Mouse (Mus musculus) lung, embryonic 16.5 days (tissue): ENCODE data around the gene Pin4. TPM values are rescaled to one million over a fixed set of nuclear protein-coding genes. Genes with fewer than 3 reads are reported as not detected.

Experiments used
- ATAC-seq: fragments of 200-750 bp; cut with Nextera tagmentation; 2 replicates; pipeline ENCODE4 v1.8.0; 2017; ENCODE audit warnings: low read depth, mild to moderate bottlenecking, moderate library complexity
- H3K27ac ChIP-seq: fragments of 300-500 bp; sonication (generic); 2 replicates; pipeline ENCODE4 v1.5.1; 2014; ENCODE audit warnings: mild to moderate bottlenecking, control low read depth, low read length
- H3K27me3 ChIP-seq: fragments of 300-500 bp; sonication (generic); 2 replicates; pipeline ENCODE4 v1.6.1; 2014; ENCODE audit warnings: low read depth, low read length, mixed read lengths; ENCODE audit not compliant: control insufficient read depth, insufficient read depth
- H3K36me3 ChIP-seq: fragments of 300-500 bp; sonication (generic); 2 replicates; pipeline ENCODE4 v1.6.1; 2014; ENCODE audit warnings: low read length; ENCODE audit not compliant: control insufficient read depth, insufficient read depth
- H3K4me1 ChIP-seq: fragments of 300-500 bp; sonication (generic); replicated peaks from 2 replicates; pipeline ENCODE4 v1.6.1; 2014; ENCODE audit warnings: low read length, mixed read lengths; ENCODE audit not compliant: control insufficient read depth, insufficient read depth
- H3K4me2 ChIP-seq: fragments of 300-500 bp; sonication (generic); 2 replicates; pipeline ENCODE4 v1.6.1; 2014; ENCODE audit warnings: low read depth, low read length, control low read depth
- H3K4me3 ChIP-seq: fragments of 300-500 bp; sonication (generic); 2 replicates; pipeline ENCODE4 v1.5.1; 2014; ENCODE audit warnings: mild to moderate bottlenecking, low read length, control low read depth
- H3K9ac ChIP-seq: fragments of 300-500 bp; sonication (generic); 2 replicates; pipeline ENCODE4 v1.6.1; 2014; ENCODE audit warnings: low read length, control low read depth
- H3K9me3 ChIP-seq: fragments of 300-500 bp; sonication (generic); 2 replicates; pipeline ENCODE4 v1.6.1; 2016; ENCODE audit warnings: low read length; ENCODE audit not compliant: control insufficient read depth
- WGBS: fragments of 180-500 bp; shearing (Covaris S2); extraction: QIAGEN DNeasy Blood & Tissue Kit; methylation state at CpG from one replicate; pipeline ENCODE4 v1.1.7; 2014; 5-methylcytosine and 5-hydroxymethylcytosine counted together
- polyA plus RNA-seq: library from polyadenylated mRNA; unstranded; fragments of >200 nt; fragmentation: Nextera tagmentation; extraction: Ambion mirVana; gene quantifications from 2 replicates; pipeline ENCODE4 v1.2.1, GENCODE M21; 2015

The Pin4 gene
- polyA plus RNA-seq, result 63.7 and 66.8 TPM in 2 replicates

DNA sequence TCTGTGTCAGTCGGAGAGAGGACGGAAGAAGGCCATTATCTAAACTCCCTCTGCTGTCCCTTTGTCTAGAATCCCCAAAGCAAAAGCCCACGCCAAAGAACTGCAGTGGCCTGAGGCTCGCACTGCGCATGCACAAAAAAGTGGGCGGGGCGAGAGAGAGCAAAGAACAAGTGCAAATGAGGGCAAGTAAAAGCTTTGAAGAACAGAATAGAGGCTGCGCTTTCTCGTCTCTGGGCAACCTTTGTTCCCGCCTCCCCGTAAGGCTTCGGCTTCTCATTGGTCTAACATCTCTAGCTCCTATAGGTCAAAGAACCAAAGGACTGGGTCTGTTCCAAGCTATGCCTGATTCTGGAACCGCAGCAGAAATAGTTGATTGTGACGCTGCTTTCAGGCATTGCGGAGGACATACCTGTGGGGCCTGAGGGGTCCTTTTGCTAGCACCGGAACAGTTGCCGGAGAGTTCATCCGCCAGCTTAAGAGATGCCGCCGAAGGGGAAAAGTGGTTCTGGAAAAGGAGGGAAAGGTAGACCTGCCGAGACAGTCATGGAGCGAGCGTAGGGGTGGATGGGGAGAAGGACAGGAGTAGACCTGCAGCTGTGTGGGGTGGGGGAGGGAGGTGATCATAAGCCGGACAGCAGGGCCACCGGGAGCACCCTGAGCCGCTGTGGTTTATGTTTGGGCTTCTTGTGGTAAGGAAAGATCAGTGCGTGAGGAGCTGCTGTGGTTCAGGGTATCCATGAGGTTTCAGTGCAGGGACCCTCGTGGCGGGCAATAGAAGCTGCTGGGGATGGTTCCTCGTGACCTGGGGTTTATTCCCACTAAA is at the start of gene Pin4:
Pin4 (plus strand) TSS at position 406 of the 823 bp plus-strand sequence.
- peak; percentile 99 for ATAC-seq
- 0 out of 2 replicates have a peak, but pooled peaks cover 3% of the 10 kb centered on the region for H3K4me1 ChIP-seq
- H3K36me3 ChIP-seq, result peaks cover 2% of the 10 kb centered on the region; the same call in 1 of the 2 replicates
- H3K27ac ChIP-seq, result no peak within 1 kb of the TSS
- WGBS, result 15% methylated on average over 30 of the region's 30 CpGs
- peak within 1 kb of the TSS; percentile 68 for H3K4me3 ChIP-seq
- peak within 1 kb of the TSS; percentile 72 for H3K9ac ChIP-seq
- peaks cover 2% of the 10 kb centered on the region; the same call in 1 of the 2 replicates for H3K27me3 ChIP-seq
- H3K4me2 ChIP-seq, result peak within 1 kb of the TSS; percentile 56
- H3K9me3 ChIP-seq, result no peaks in the 10 kb centered on the region

DNA sequence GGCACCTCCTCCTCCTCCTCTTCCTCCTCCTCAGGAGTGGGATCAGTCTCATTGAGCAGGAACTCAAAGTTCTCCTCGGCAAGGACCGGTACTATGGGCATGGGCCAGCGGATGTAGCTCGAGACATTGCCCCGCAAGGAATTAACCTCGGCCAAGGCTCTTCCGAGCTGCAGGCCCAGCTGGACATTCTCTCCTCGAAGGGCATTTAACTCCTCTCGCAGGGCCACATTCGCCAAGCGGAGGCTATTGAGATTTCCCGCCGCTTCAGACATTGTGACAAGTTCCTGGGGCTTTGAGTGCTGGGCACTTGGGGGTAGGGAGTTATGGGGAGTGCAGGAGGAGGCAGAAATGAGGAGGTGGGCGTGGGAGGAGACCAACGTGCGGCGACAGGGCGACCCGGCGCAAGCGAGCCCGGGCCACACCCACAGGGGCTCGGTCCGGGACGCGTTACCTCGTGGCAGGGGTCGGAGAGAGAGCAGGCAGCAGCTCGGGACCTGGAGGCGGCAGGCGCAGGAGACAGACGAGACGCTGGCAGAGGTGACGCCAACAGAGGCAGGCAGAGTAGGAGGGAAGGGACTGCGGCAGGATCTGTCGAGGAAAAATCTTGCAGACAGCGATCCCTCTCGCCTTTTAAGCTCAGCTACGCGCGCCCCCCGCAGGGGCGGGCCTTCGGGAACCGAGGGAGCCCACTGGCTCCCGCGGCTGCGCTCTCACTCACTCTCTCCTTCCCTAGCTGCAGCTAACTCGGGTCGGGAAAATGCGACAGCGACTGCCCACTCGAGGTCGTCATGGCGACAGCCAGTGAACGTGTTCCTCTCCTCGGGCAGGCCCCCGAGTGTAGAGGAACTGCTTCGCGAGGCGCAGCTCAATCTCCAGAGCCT is 48.4 kb upstream of the Pin4 start, which contains the start of gene Rtl5:
Rtl5 (minus strand) TSS at position 714 of the 881 bp plus-strand sequence.
- H3K27ac ChIP-seq, result peak within 1 kb of the TSS; percentile 64
- peak; percentile 94 for ATAC-seq
- H3K9me3 ChIP-seq, result no peaks in the 10 kb centered on the region
- H3K27me3 ChIP-seq, result no peaks in the 10 kb centered on the region
- H3K4me2 ChIP-seq, result peak within 1 kb of the TSS; percentile 72
- no peaks in the 10 kb centered on the region for H3K36me3 ChIP-seq
- H3K9ac ChIP-seq, result peak within 1 kb of the TSS; percentile 73
- WGBS, result 22% methylated on average over 56 of the region's 61 CpGs
- H3K4me1 ChIP-seq, result no peaks in the 10 kb centered on the region
- peak within 1 kb of the TSS; percentile 58 for H3K4me3 ChIP-seq

DNA sequence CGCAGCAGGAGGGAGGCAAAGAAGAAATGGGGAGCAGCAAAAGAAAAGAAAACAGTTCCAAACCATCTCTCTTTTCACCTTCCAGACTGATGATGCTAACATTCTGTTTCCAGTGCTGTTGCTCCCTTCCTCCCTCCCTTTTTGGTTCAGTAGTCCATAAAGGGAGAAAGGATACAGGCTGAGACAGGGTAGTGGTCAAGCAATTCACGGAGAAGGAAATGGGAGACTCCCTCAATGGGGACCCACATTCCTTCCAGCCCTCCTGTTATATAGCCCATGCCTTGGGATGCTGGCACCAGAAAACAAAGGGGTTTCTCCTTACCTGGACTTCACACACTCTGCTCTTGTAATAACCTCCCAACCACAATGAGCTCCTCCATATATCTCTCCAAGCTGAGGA is 47.7 kb upstream of the Pin4 start:
- H3K4me1 ChIP-seq, result no peaks in the 10 kb centered on the region
- peak overlapping the region; percentile 72 for H3K4me2 ChIP-seq
- H3K27ac ChIP-seq, result no peak overlapping the region
- H3K4me3 ChIP-seq, result peak overlapping the region; percentile 58
- no peaks in the 10 kb centered on the region for H3K36me3 ChIP-seq
- H3K9ac ChIP-seq, result peak overlapping the region; percentile 73; the same call in 1 of the 2 replicates
- no peaks in the 10 kb centered on the region for H3K9me3 ChIP-seq
- 18% methylated on average over 2 of the region's 2 CpGs for WGBS
- no peaks in the 10 kb centered on the region for H3K27me3 ChIP-seq
- 0 out of 2 replicates have a peak, but pooled peaks have one; percentile 13 for ATAC-seq

DNA sequence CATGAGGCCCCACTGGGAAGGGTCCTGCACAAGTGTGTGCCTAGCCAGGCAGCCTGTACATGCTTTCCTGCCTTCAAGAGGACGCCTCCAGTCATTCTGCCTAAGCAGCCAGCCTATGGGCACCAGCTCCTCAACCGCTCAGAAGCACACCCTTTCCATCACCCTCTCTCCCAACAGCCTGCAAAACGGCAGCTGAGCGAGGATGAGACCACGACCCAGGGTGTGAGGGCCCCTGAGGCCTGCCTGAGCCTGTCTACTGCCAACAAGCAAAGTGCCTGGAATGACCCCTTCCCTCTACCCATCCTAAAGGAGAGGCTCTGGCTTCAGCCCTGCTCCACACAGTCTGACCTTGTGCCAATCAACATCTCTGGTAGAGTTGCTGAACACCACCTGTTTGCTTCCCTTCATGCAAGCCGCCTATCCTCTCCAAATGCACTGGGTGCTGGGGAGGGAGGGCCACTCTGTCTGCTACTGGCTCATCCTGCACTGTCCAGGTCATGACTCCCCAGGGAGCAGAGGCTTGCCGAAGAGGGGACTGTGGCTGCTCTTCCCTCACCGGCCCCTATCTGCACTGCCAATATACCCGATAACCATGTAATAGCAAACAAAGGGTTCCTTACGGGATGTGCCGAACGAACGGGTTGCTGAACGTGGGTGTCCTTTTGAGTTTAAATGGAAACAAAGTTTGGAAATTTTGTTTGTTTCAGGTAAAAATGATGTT is 45.5 kb upstream of the Pin4 start:
- 85% methylated on average over 14 of the region's 14 CpGs for WGBS
- ATAC-seq, result no peak
- no peaks in the 10 kb centered on the region for H3K27me3 ChIP-seq
- no peak overlapping the region for H3K4me3 ChIP-seq
- H3K4me2 ChIP-seq, result no peak overlapping the region
- no peaks in the 10 kb centered on the region for H3K36me3 ChIP-seq
- H3K4me1 ChIP-seq, result no peaks in the 10 kb centered on the region
- H3K9me3 ChIP-seq, result no peaks in the 10 kb centered on the region
- no peak overlapping the region for H3K27ac ChIP-seq
- no peak overlapping the region for H3K9ac ChIP-seq

GRCm38 (mm10) chrX:102074435-102074834 is 44.8 kb upstream of the Pin4 start:
- WGBS, result 71% methylated on average over 5 of the region's 5 CpGs

DNA sequence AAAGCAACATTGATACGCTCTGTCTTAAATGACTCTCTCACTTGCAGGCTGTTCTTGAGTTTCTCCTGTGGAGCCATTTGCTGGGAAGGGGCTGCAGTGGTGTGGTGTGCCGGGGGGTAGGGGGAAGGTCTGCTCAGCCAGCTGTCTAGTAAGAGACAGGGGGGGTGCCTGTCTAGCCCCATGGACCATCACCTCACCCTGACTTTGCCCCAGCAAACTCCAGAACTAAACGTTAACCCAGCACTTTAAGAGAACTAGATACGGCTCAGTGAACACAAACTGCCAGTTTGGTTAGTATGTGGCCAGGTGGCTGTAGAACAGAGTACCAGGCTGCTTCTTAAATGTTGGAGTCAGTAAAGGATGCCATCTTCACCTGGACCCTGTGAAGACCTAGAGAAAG is 44.1 kb upstream of the Pin4 start:
- H3K27me3 ChIP-seq, result no peaks in the 10 kb centered on the region
- ATAC-seq, result no peak
- H3K36me3 ChIP-seq, result no peaks in the 10 kb centered on the region
- H3K9ac ChIP-seq, result no peak overlapping the region
- H3K4me2 ChIP-seq, result no peak overlapping the region
- 86% methylated on average over 4 of the region's 4 CpGs for WGBS
- no peaks in the 10 kb centered on the region for H3K9me3 ChIP-seq
- H3K4me1 ChIP-seq, result no peaks in the 10 kb centered on the region
- H3K4me3 ChIP-seq, result no peak overlapping the region
- H3K27ac ChIP-seq, result no peak overlapping the region

More at GRCm38 (mm10) chrX:102074435-102074834, 44.8 kb upstream of the Pin4 start:
- ATAC-seq, result no peak
- Histone ChIP-seq H3K27me3 (no peaks in the 10 kb centered on the region), H3K36me3 (no peaks in the 10 kb centered on the region), H3K4me2 (no peak overlapping the region), H3K9me3 (no peaks in the 10 kb centered on the region), H3K27ac (no peak overlapping the region), H3K4me3 (no peak overlapping the region), H3K4me1 (no peaks in the 10 kb centered on the region), H3K9ac (no peak overlapping the region)

- no peak for ATAC-seq
- no peaks in the 10 kb centered on the region for H3K9me3 ChIP-seq
- 86% methylated on average over 7 of the region's 7 CpGs for WGBS
These were observed 42.1 kb upstream of the Pin4 start for GRCm38 (mm10) chrX:102076886-102077765.

GRCm38 (mm10) chrX:102081076-102081475 is 38.2 kb upstream of the Pin4 start:
- WGBS, result 61% methylated on average over 10 of the region's 10 CpGs
- ATAC-seq, result no peak
- no peaks in the 10 kb centered on the region for H3K36me3 ChIP-seq

More at GRCm38 (mm10) chrX:102076886-102077765, 42.1 kb upstream of the Pin4 start:
- Histone ChIP-seq H3K27me3 (no peaks in the 10 kb centered on the region), H3K27ac (no peak overlapping the region), H3K4me1 (no peaks in the 10 kb centered on the region), H3K4me2 (no peak overlapping the region), H3K36me3 (no peaks in the 10 kb centered on the region), H3K4me3 (no peak overlapping the region), H3K9ac (no peak overlapping the region)

More at GRCm38 (mm10) chrX:102081076-102081475, 38.2 kb upstream of the Pin4 start:
- Histone ChIP-seq H3K9ac (no peak overlapping the region), H3K27me3 (no peaks in the 10 kb centered on the region), H3K9me3 (no peaks in the 10 kb centered on the region), H3K4me3 (no peak overlapping the region), H3K4me1 (no peaks in the 10 kb centered on the region), H3K27ac (no peak overlapping the region), H3K4me2 (no peak overlapping the region)
